Mouse (Mus musculus): Measurements from ENCODE around the gene Cerk.
A peak's percentile ranks its signal among the peaks of the same experiment; 100 is the strongest.

Gene Cerk

GRCm38 (mm10) chr15:86185689-86186569 is at the start of gene Cerk:
Gene Cerk (minus strand): TSS chr15:86186141.
- DNase-seq = peak; percentile 99

GRCm38 (mm10) chr15:86234517-86235441 is 48.8 kb upstream of the Cerk start:
- DNase-seq = peak; percentile 98

GRCm38 (mm10) chr15:86234001-86234400 is 48.1 kb upstream of the Cerk start:
- no peak for DNase-seq

- DNase-seq = peak; percentile 88
Measured at GRCm38 (mm10) chr15:86231831-86232512, 46.0 kb upstream of the Cerk start.

- no peak for DNase-seq
Measured at GRCm38 (mm10) chr15:86231170-86231569, 45.2 kb upstream of the Cerk start.

GRCm38 (mm10) chr15:86229623-86230022 is 43.7 kb upstream of the Cerk start:
- DNase-seq = peak; percentile 92

GRCm38 (mm10) chr15:86229088-86229487 is 43.1 kb upstream of the Cerk start:
- DNase-seq = peak; percentile 91

- DNase-seq = peak; percentile 95
Measured at GRCm38 (mm10) chr15:86228186-86228585, 42.2 kb upstream of the Cerk start.

GRCm38 (mm10) chr15:86226968-86227367 is 41.0 kb upstream of the Cerk start:
- DNase-seq = peak; percentile 88

- no peak for DNase-seq
Measured at GRCm38 (mm10) chr15:86226221-86226620, 40.3 kb upstream of the Cerk start.

GRCm38 (mm10) chr15:86224972-86225551 is 39.1 kb upstream of the Cerk start:
- DNase-seq = peak; percentile 98

- peak; percentile 94 for DNase-seq
Measured at GRCm38 (mm10) chr15:86221901-86222300, 36.0 kb upstream of the Cerk start.

- no peak for DNase-seq
Measured at GRCm38 (mm10) chr15:86221369-86221768, 35.4 kb upstream of the Cerk start.

GRCm38 (mm10) chr15:86220715-86221114 is 34.8 kb upstream of the Cerk start:
- DNase-seq = peak; percentile 91

- DNase-seq = peak; percentile 98
Measured at GRCm38 (mm10) chr15:86220229-86220630, 34.3 kb upstream of the Cerk start.

- no peak for DNase-seq
Measured at GRCm38 (mm10) chr15:86219534-86220228, 33.7 kb upstream of the Cerk start.

GRCm38 (mm10) chr15:86216641-86217040 is 30.7 kb upstream of the Cerk start:
- DNase-seq = peak; percentile 94

- peak; percentile 96 for DNase-seq
Measured at GRCm38 (mm10) chr15:86214549-86215201, 28.7 kb upstream of the Cerk start.

- peak; percentile 99 for DNase-seq
Measured at GRCm38 (mm10) chr15:86213753-86214548, 28.0 kb upstream of the Cerk start, which contains the start of gene Tbc1d22a. Gene Tbc1d22a (plus strand): TSS chr15:86214459.

GRCm38 (mm10) chr15:86212193-86212592 is 26.3 kb upstream of the Cerk start:
- DNase-seq = peak; percentile 95

Data from heart, adult 11 months (tissue).